Mouse (Mus musculus) hindbrain, postnatal 0 days (tissue): Measurements from ENCODE around the gene Apon. TPM values are rescaled to one million over a fixed set of nuclear protein-coding genes. Genes with fewer than 3 reads are reported as not detected.

Experiments used
- ATAC-seq: fragments of 200-750 bp; cut with Nextera tagmentation; 2 replicates; pipeline ENCODE4 v1.8.0; 2017; ENCODE audit warnings: mild to moderate bottlenecking, moderate TSS enrichment, moderate library complexity
- DNase-seq: peaks from one replicate; pipeline ENCODE4 v3.0.0-alpha.2; 2015; ENCODE audit warnings: low spot score
- H3K27ac ChIP-seq: fragments of 300-500 bp; sonication (generic); 2 replicates; pipeline ENCODE4 v1.5.1; 2014; ENCODE audit warnings: mild to moderate bottlenecking
- H3K27me3 ChIP-seq: fragments of 300-500 bp; sonication (generic); 2 replicates; pipeline ENCODE4 v1.6.1; 2014; ENCODE audit warnings: low read length, mixed read lengths; ENCODE audit not compliant: insufficient read depth
- H3K36me3 ChIP-seq: fragments of 300-500 bp; sonication (generic); 2 replicates; pipeline ENCODE4 v1.6.1; 2014; ENCODE audit warnings: low read length, mixed read lengths; ENCODE audit not compliant: insufficient read depth
- H3K4me1 ChIP-seq: fragments of 300-500 bp; sonication (generic); 2 replicates; pipeline ENCODE4 v1.6.1; 2014; ENCODE audit warnings: antibody characterized with exemption, low read length, mixed read lengths; ENCODE audit not compliant: insufficient read depth
- H3K4me2 ChIP-seq: fragments of 300-500 bp; sonication (generic); 2 replicates; pipeline ENCODE4 v1.6.1; 2014; ENCODE audit warnings: low read depth, mild to moderate bottlenecking, low read length, moderate library complexity, mixed read lengths
- H3K4me3 ChIP-seq: fragments of 300-500 bp; sonication (generic); 2 replicates; pipeline ENCODE4 v1.5.1; 2014; ENCODE audit warnings: low read length
- H3K9ac ChIP-seq: fragments of 300-500 bp; sonication (generic); replicated peaks from 2 replicates; pipeline ENCODE4 v1.6.1; 2014; ENCODE audit warnings: mild to moderate bottlenecking, low read length, moderate library complexity, mixed read lengths
- H3K9me3 ChIP-seq: fragments of 300-500 bp; sonication (generic); 2 replicates; pipeline ENCODE4 v1.6.1; 2016; ENCODE audit warnings: low read length, mixed read lengths
- CTCF ChIP-seq: IDR thresholded peaks from 2 replicates; pipeline ENCODE4 v1.5.1; 2016; ENCODE audit warnings: antibody characterized with exemption, control low read depth, low read depth
- WGBS: fragments of 180-500 bp; shearing (Covaris S2); extraction: QIAGEN DNeasy Blood & Tissue Kit; methylation state at CpG from one replicate; pipeline ENCODE4 v1.1.7; 2014; 5-methylcytosine and 5-hydroxymethylcytosine counted together
- polyA plus RNA-seq: library from polyadenylated mRNA; unstranded; fragments of >200 nt; fragmentation: Nextera tagmentation; extraction: Ambion mirVana; gene quantifications from 2 replicates; pipeline ENCODE4 v1.2.1, GENCODE M21; 2015
- total RNA-seq: library from RNA; depleted of rRNA; stranded (reverse); fragments of >200 nt; gene quantifications from 2 replicates; pipeline ENCODE4 v1.2.3, GENCODE M21; 2014; rRNA removed

The Apon gene
- total and polyA plus RNA-seq, 2 experiments from 2014 or later, result not detected

DNA sequence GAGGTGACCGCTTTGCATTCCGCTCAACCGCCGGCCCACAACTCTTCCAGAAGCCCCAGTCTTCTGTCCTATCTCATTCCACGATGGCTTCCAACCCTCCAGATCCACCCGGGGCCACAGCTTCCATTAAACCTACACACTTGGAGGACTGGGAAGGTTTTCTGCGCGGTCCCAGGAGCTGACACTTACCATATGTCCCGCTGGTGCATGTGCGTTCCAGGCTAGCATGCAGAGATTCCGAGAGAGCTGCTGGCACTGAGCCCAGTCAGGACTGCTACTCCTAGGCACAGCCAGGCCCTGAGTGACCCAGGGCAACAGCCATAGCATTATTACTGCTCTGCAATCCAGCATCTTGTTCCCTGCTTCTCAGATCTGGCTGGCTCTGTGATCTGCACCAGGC is 43.7 kb downstream of the Apon start:
- no peaks in the 10 kb centered on the region for H3K27me3 ChIP-seq
- no peak overlapping the region; the same call in 1 of the 2 replicates for H3K27ac ChIP-seq
- no peak overlapping the region for H3K9ac ChIP-seq
- no peaks in the 10 kb centered on the region for H3K9me3 ChIP-seq
- no peak for TF ChIP-seq CTCF
- no peak overlapping the region for H3K4me2 ChIP-seq
- H3K36me3 ChIP-seq, result 0 out of 2 replicates have a peak, but pooled peaks cover 4% of the 10 kb centered on the region
- 68% methylated on average over 11 of the region's 11 CpGs for WGBS
- peaks cover 5% of the 10 kb centered on the region; the same call in 1 of the 2 replicates for H3K4me1 ChIP-seq
- ATAC-seq (no peak), DNase-seq (peak; percentile 17)
- H3K4me3 ChIP-seq, result no peak overlapping the region

DNA sequence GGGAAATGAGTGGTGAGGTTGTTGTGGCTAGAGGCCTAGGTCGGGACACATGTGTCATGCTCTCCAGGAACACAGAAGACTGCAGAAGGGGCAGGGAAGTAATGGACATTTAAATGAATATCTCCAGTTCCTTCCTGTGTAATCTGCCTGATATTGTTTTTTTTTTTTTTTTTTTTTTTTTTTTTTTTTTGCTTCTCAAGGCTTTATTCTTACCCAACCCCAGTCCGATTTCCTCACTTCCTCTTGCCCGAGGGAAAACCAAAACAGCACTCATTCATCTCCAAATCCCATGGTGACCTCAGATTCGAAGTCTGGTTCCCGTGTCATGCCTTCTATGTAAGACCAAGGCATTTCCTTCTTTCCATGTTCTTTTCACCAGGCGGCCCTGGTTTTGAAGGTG is 44.3 kb downstream of the Apon start:
- no peak for TF ChIP-seq CTCF
- H3K9ac ChIP-seq, result no peak overlapping the region
- no peaks in the 10 kb centered on the region for H3K27me3 ChIP-seq
- no peak overlapping the region for H3K27ac ChIP-seq
- no peak for ATAC-seq
- no peak for DNase-seq
- H3K4me1 ChIP-seq, result peaks cover 5% of the 10 kb centered on the region; the same call in 1 of the 2 replicates
- WGBS, result 77% methylated on average over 6 of the region's 6 CpGs
- no peak overlapping the region for H3K4me3 ChIP-seq
- H3K36me3 ChIP-seq, result no peaks in the 10 kb centered on the region
- no peak overlapping the region for H3K4me2 ChIP-seq
- H3K9me3 ChIP-seq, result no peaks in the 10 kb centered on the region

DNA sequence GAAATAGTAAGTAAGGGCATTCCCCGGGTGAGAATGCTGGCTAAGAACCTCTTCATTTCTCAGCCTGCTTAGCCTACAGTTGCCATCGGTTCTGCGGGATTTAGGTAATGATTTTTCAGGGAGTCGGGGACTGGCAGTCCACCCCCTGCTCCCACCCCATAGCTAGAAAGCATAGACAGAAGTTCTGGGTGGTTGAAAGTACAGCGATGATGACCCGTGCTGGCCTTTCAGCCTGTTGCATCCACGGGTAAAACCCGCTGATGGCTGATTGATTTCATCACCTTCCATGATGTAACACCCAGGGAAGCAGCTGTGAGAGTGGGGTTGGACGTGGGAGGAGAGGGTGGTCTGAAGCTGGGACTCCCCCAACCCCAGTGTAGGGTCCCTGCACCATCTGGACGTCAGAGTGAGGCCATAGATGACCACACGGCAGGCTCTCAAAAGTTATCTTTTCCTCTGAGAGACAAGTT is 44.8 kb downstream of the Apon start, which contains the start of gene Il23a:
Gene Il23a (minus strand): TSS at position 51 of the 470 bp plus-strand sequence.
- no peak within 1 kb of the TSS for H3K9ac ChIP-seq
- no peak within 1 kb of the TSS; the same call in 1 of the 2 replicates for H3K27ac ChIP-seq
- no peaks in the 10 kb centered on the region for H3K27me3 ChIP-seq
- ATAC-seq (no peak), DNase-seq (no peak)
- 81% methylated on average over 11 of the region's 11 CpGs for WGBS
- H3K36me3 ChIP-seq, result no peaks in the 10 kb centered on the region
- no peak for TF ChIP-seq CTCF
- no peak within 1 kb of the TSS for H3K4me2 ChIP-seq
- H3K4me3 ChIP-seq, result no peak within 1 kb of the TSS
- peaks cover 7% of the 10 kb centered on the region; the same call in 1 of the 2 replicates for H3K4me1 ChIP-seq
- H3K9me3 ChIP-seq, result no peaks in the 10 kb centered on the region

DNA sequence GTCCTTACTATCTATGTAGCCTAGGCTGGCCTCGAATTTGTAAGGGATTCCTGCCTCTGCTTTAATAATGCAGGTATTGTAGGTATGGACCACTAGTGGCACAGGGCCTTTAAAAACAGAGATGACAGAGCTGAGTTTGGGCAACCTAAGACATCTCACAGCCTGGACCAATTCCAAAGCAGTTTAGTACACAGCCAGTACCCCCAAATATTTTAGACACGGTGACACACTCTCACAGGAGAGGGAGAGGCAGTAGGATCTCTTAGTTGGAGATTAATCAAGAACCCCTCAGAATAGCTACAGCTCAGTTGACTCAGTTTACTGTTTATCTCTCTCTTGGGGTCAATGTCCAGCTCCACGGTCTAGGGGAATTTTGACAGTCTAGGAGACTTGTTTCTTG is 48.5 kb downstream of the Apon start:
- 33% methylated on average over 3 of the region's 3 CpGs for WGBS
- H3K36me3 ChIP-seq, result no peaks in the 10 kb centered on the region
- peak overlapping the region; percentile 95 for H3K27ac ChIP-seq
- peak overlapping the region; percentile 46 for H3K4me3 ChIP-seq
- no peaks in the 10 kb centered on the region for H3K27me3 ChIP-seq
- no peak for TF ChIP-seq CTCF
- H3K9ac ChIP-seq, result peak overlapping the region; percentile 74
- peak overlapping the region; percentile 68 for H3K4me2 ChIP-seq
- H3K9me3 ChIP-seq, result no peaks in the 10 kb centered on the region
- ATAC-seq (no peak), DNase-seq (no peak)
- H3K4me1 ChIP-seq, result peaks cover 14% of the 10 kb centered on the region

DNA sequence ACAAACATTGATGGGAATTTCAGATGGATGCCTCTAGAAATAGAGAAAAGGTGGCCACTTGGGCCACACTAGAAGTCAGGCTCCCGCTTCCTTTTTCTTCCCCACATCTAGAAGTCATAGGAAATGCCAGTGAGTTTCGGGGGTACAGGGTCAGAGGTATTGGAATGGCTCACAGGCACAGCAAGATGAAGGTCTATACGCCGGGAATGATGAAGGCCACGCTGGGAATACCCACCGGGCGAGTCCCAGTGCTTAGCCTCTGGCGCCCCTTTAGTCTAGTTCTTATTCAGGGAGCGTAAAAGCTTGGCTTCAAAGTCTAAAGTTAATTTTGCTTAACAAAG is 48.9 kb downstream of the Apon start:
- peak; percentile 63 for ATAC-seq

DNA sequence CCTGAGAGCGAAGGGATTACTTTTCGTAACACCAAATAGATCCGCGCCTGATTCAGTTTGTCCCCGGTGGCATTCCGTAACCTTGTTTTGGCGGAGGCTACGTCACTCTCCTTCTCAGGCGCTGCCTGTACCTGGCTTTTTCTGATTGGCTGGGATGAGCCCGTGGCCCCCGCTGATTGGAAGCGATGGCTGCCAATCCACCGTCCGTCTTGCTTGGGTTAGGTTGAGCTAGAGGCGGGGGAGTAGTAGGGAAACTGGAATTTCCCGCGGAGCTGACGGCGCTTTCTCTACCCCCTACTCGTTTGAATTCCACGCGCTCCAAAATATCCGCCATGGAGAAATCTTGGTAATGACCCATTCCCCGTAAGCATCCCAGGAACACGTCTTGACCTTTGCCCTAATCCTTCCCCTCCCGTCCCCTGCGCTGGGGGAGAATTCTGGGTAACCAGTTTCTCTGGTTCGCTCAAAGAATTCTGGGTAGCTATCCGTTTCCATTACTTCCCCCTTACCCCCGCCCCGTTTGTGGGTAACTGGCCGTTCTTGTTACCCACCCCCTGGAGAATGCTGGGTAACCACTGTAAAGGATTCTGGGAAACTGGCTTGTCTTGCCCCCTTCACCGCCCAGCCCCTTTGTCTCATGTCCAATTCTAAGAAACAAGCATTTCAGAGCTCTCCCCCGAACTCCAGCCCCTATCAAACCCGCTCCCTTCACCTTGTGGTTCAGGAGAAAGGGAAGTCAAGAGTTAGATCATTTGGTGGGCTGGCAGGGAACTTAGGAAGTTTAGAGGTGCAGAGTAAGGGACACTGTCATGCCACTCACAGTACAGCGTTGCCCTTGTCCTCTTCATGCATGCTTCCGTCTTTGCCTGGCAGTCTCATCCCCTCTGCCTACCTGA is 49.5 kb downstream of the Apon start, which contains the start of gene Pan2:
Gene Pan2 (plus strand): TSS at position 210 of the 896 bp plus-strand sequence.
- Histone ChIP-seq H3K27ac (peak within 1 kb of the TSS; percentile 95), H3K4me3 (peak within 1 kb of the TSS; percentile 46), H3K9ac (peak within 1 kb of the TSS; percentile 74), H3K4me2 (peak within 1 kb of the TSS; percentile 68), H3K36me3 (peaks cover 6% of the 10 kb centered on the region; the same call in 1 of the 2 replicates), H3K27me3 (no peaks in the 10 kb centered on the region), H3K9me3 (no peaks in the 10 kb centered on the region), H3K4me1 (peaks cover 14% of the 10 kb centered on the region)
- ATAC-seq, result peak; percentile 99
- TF ChIP-seq CTCF, result no peak
- peak; percentile 99 for DNase-seq
- 1% methylated on average over 37 of the region's 37 CpGs for WGBS

More for the DNA sequence above, 48.9 kb downstream of the Apon start:
- DNase-seq, result peak; percentile 5
- Histone ChIP-seq H3K27me3 (no peaks in the 10 kb centered on the region), H3K27ac (peak overlapping the region; percentile 95), H3K4me3 (peak overlapping the region; percentile 46), H3K9me3 (no peaks in the 10 kb centered on the region), H3K4me1 (peaks cover 14% of the 10 kb centered on the region), H3K4me2 (peak overlapping the region; percentile 68), H3K36me3 (0 out of 2 replicates have a peak, but pooled peaks cover under 1% of the 10 kb centered on the region), H3K9ac (peak overlapping the region; percentile 74)
- TF ChIP-seq CTCF, result no peak
- WGBS, result 0% methylated on average over 9 of the region's 9 CpGs

Other genes with a start within 250 kb of the Apon start
- gene Hsd17b6, start 246.5 kb upstream of the Apon start, total RNA-seq, result not detected in 2 replicates
- not detected in 2 replicates for gene Hsd17b6, start 246.5 kb upstream of the Apon start, polyA plus RNA-seq
- 15.2 and 19.6 TPM in 2 replicates for gene Prim1, start 238.9 kb upstream of the Apon start, total RNA-seq
- 33.3 and 36.1 TPM in 2 replicates for gene Prim1, start 238.9 kb upstream of the Apon start, polyA plus RNA-seq
- gene Naca, start 218.5 kb upstream of the Apon start, total RNA-seq, result 295 and 315 TPM in 2 replicates
- 450 and 463 TPM in 2 replicates for gene Naca, start 218.5 kb upstream of the Apon start, polyA plus RNA-seq
- 81.6 and 87.7 TPM in 2 replicates for gene Ptges3, start 195.1 kb upstream of the Apon start, total RNA-seq
- gene Ptges3, start 195.1 kb upstream of the Apon start, polyA plus RNA-seq, result 417 and 428 TPM in 2 replicates
- gene Atp5b, start 170.8 kb upstream of the Apon start, total RNA-seq, result 6,623 and 6,768 TPM in 2 replicates
- gene Atp5b, start 170.8 kb upstream of the Apon start, polyA plus RNA-seq, result 2,401 and 2,438 TPM in 2 replicates
- gene Baz2a, start 162.5 kb upstream of the Apon start, total RNA-seq, result 14.3 and 15.0 TPM in 2 replicates
- gene Baz2a, start 162.5 kb upstream of the Apon start, polyA plus RNA-seq, result 10.2 and 10.6 TPM in 2 replicates
- 11.7 and 13.2 TPM in 2 replicates for gene Rbms2, start 73.8 kb upstream of the Apon start, total RNA-seq
- gene Rbms2, start 73.8 kb upstream of the Apon start, polyA plus RNA-seq, result 7.3 and 8.9 TPM in 2 replicates
- 1.9 and 6.4 TPM in 2 replicates for gene Gls2, start 59.6 kb upstream of the Apon start, total RNA-seq
- gene Gls2, start 59.6 kb upstream of the Apon start, polyA plus RNA-seq, result 1.7 and 2.4 TPM in 2 replicates
- 25.8 and 29.6 TPM in 2 replicates for gene Spryd4, start 42.3 kb upstream of the Apon start, total RNA-seq
- 22.3 and 24.5 TPM in 2 replicates for gene Spryd4, start 42.3 kb upstream of the Apon start, polyA plus RNA-seq
- 0.21 and 0.25 TPM in 2 replicates for gene Mip, start 28.3 kb upstream of the Apon start, total RNA-seq
- gene Mip, start 28.3 kb upstream of the Apon start, polyA plus RNA-seq, result not detected in 2 replicates
- 13.0 and 15.6 TPM in 2 replicates for gene Timeless, start 22.0 kb upstream of the Apon start, total RNA-seq
- 15.2 and 17.0 TPM in 2 replicates for gene Timeless, start 22.0 kb upstream of the Apon start, polyA plus RNA-seq
- 0.50 TPM in 1 of 2 replicates, not detected in the other for gene Apof, start 14.6 kb downstream of the Apon start, total RNA-seq
- 0.23 and 0.41 TPM in 2 replicates for gene Apof, start 14.6 kb downstream of the Apon start, polyA plus RNA-seq
- gene Stat2, start 16.5 kb downstream of the Apon start, total RNA-seq, result 7.5 and 8.5 TPM in 2 replicates
- 9.7 and 12.8 TPM in 2 replicates for gene Stat2, start 16.5 kb downstream of the Apon start, polyA plus RNA-seq
- gene Il23a, start 44.7 kb downstream of the Apon start, total RNA-seq, result 0.50 TPM in 1 of 2 replicates, not detected in the other
- 0.35 and 0.73 TPM in 2 replicates for gene Il23a, start 44.7 kb downstream of the Apon start, polyA plus RNA-seq
- gene Pan2, start 49.2 kb downstream of the Apon start, total RNA-seq, result 21.2 and 25.2 TPM in 2 replicates
- gene Pan2, start 49.2 kb downstream of the Apon start, polyA plus RNA-seq, result 14.3 and 16.4 TPM in 2 replicates
- gene Cnpy2, start 68.4 kb downstream of the Apon start, total RNA-seq, result 42.9 and 73.3 TPM in 2 replicates
- gene Cnpy2, start 68.4 kb downstream of the Apon start, polyA plus RNA-seq, result 186 and 189 TPM in 2 replicates
- 274 and 311 TPM in 2 replicates for gene Cs, start 83.6 kb downstream of the Apon start, total RNA-seq
- 262 and 285 TPM in 2 replicates for gene Cs, start 83.6 kb downstream of the Apon start, polyA plus RNA-seq
- gene Coq10a, start 114.9 kb downstream of the Apon start, total RNA-seq, result 26.9 and 42.1 TPM in 2 replicates
- gene Coq10a, start 114.9 kb downstream of the Apon start, polyA plus RNA-seq, result 50.8 and 52.1 TPM in 2 replicates
- gene Ankrd52, start 123.0 kb downstream of the Apon start, total RNA-seq, result 38.8 and 39.5 TPM in 2 replicates
- gene Ankrd52, start 123.0 kb downstream of the Apon start, polyA plus RNA-seq, result 9.1 and 10.6 TPM in 2 replicates
- gene Slc39a5, start 147.1 kb downstream of the Apon start, total RNA-seq, result 0.58 and 2.3 TPM in 2 replicates
- 0.55 and 0.66 TPM in 2 replicates for gene Slc39a5, start 147.1 kb downstream of the Apon start, polyA plus RNA-seq
- gene Nabp2, start 157.4 kb downstream of the Apon start, total RNA-seq, result 73.9 and 98.9 TPM in 2 replicates
- 135 and 140 TPM in 2 replicates for gene Nabp2, start 157.4 kb downstream of the Apon start, polyA plus RNA-seq
- 98.1 and 105 TPM in 2 replicates for gene Rnf41, start 157.6 kb downstream of the Apon start, total RNA-seq
- gene Rnf41, start 157.6 kb downstream of the Apon start, polyA plus RNA-seq, result 75.8 and 76.3 TPM in 2 replicates
- 174 and 181 TPM in 2 replicates for gene Smarcc2, start 205.2 kb downstream of the Apon start, total RNA-seq
- 112 and 120 TPM in 2 replicates for gene Smarcc2, start 205.2 kb downstream of the Apon start, polyA plus RNA-seq
- gene Myl6, start 240.0 kb downstream of the Apon start, total RNA-seq, result 565 and 585 TPM in 2 replicates
- gene Myl6, start 240.0 kb downstream of the Apon start, polyA plus RNA-seq, result 1,081 and 1,089 TPM in 2 replicates
- 27.1 and 34.6 TPM in 2 replicates for gene Myl6b, start 244.6 kb downstream of the Apon start, total RNA-seq
- 4.2 and 4.9 TPM in 2 replicates for gene Myl6b, start 244.6 kb downstream of the Apon start, polyA plus RNA-seq